Mouse (Mus musculus): ENCODE measurements around the gene Chit1.

DNA sequence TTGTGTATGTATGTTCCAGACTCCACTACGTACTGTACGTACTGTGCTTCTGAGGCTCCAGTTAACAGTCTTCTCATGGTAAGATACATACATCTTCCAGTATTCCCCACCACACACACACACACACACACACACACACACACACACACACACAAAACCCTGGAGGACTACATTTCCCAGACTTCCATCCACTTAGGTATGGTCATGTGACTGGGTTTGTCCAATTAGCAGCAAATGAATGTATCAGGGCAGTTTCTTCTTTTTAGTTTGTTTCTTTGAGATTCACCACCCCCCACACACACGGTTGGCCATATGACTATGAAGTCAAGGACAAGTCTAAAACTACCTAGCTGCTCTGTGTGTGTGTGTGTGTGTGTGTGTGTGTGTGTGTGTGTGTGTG, 1.0 kb upstream of the Chit1 start:
- TF ChIP-seq CTCF (IDR thresholded peaks at IDR 0.05; ENCODE audit: control insufficient read depth, insufficient read depth, insufficient read length) (no peak), MAX (IDR thresholded peaks at IDR 0.05) (no peak), MYOG (IDR thresholded peaks at IDR 0.05; ENCODE audit: control insufficient read depth, extremely low read depth, insufficient read length) (no peak)
